Mouse (Mus musculus) ES-Bruce4 (cell line): ENCODE data around the gene Lancl3.

Experiments used
- CTCF ChIP-seq: IDR thresholded peaks from one replicate; pipeline ENCODE4 v1.8.1; 2011; ENCODE audit warnings: low read depth, low read length
- EP300 ChIP-seq: IDR thresholded peaks from 2 replicates; pipeline ENCODE4 v1.6.1; 2011; ENCODE audit warnings: low read depth, low read length; ENCODE audit not compliant: insufficient read depth
- POLR2A ChIP-seq: IDR thresholded peaks from one replicate; pipeline ENCODE4 v1.8.1; 2011; ENCODE audit warnings: low read length; ENCODE audit not compliant: insufficient read depth

DNA sequence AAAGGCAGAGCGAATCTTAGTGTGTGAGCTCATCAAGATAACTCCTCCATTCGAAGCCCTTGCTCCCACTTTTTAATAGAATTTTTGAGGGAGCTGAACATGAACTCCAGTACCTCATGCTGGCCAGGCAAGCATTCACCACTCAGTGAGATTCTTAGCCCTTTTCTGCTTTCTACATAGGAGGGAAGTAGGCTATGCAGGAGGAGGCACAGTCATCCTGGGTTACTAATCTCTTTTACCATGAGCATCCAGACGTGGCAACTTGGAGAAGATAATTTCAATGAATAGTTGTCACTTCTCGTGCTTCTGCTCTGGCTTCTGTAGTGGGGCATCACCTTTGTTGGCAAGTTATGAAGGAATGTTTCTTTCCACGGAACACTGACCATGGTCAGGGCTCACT, 57.1 kb downstream of the Lancl3 start, which contains the start of gene Gm14862:
- TF ChIP-seq POLR2A (no peak), EP300 (no peak), CTCF (no peak)
